Mouse (Mus musculus): ENCODE measurements around the gene Gm13276.
"Not testable (repeated sequence)": the region's sequence is repeated elsewhere in the genome, so short reads cannot be mapped to it uniquely, and the experiment has no call there.

The Gm13276 gene

GRCm38 (mm10) chr4:88785409-88785808, at the start of gene Gm13276:
Gene Gm13276 (plus strand): TSS chr4:88785709.
- in situ Hi-C loops (cut with MboI; ENCODE audit: low sequenced_read_pairs) = not testable (repeated sequence)

- in situ Hi-C loops (cut with MboI; ENCODE audit: low sequenced_read_pairs) = no loop called here
Observed at GRCm38 (mm10) chr4:88738480-88738879, 47.0 kb upstream of the Gm13276 start.

- in situ Hi-C loops (cut with MboI; ENCODE audit: low sequenced_read_pairs) = no loop called here
Observed at GRCm38 (mm10) chr4:88739036-88739435, 46.5 kb upstream of the Gm13276 start.

GRCm38 (mm10) chr4:88741426-88741825, 44.1 kb upstream of the Gm13276 start:
- in situ Hi-C loops (cut with MboI; ENCODE audit: low sequenced_read_pairs) = no loop called here

- in situ Hi-C loops (cut with MboI; ENCODE audit: low sequenced_read_pairs) = no loop called here
Observed at GRCm38 (mm10) chr4:88742771-88743371, 42.6 kb upstream of the Gm13276 start.

- in situ Hi-C loops (cut with MboI; ENCODE audit: low sequenced_read_pairs) = no loop called here
Observed at GRCm38 (mm10) chr4:88744207-88744606, 41.3 kb upstream of the Gm13276 start.

GRCm38 (mm10) chr4:88749926-88750325, 35.6 kb upstream of the Gm13276 start:
- in situ Hi-C loops (cut with MboI; ENCODE audit: low sequenced_read_pairs) = no loop called here

- in situ Hi-C loops (cut with MboI; ENCODE audit: low sequenced_read_pairs) = not testable (repeated sequence)
Observed at GRCm38 (mm10) chr4:88754818-88755340, 30.6 kb upstream of the Gm13276 start, which contains the start of gene Gm13271. Gene Gm13271 (plus strand): TSS chr4:88754868.

GRCm38 (mm10) chr4:88756581-88757513, 28.7 kb upstream of the Gm13276 start:
- in situ Hi-C loops (cut with MboI; ENCODE audit: low sequenced_read_pairs) = not testable (repeated sequence)

- in situ Hi-C loops (cut with MboI; ENCODE audit: low sequenced_read_pairs) = not testable (repeated sequence)
Observed at GRCm38 (mm10) chr4:88757628-88758031, 27.9 kb upstream of the Gm13276 start.

- in situ Hi-C loops (cut with MboI; ENCODE audit: low sequenced_read_pairs) = not testable (repeated sequence)
Observed at GRCm38 (mm10) chr4:88758751-88759150, 26.8 kb upstream of the Gm13276 start.

- in situ Hi-C loops (cut with MboI; ENCODE audit: low sequenced_read_pairs) = not testable (repeated sequence)
Observed at GRCm38 (mm10) chr4:88759610-88760268, 25.8 kb upstream of the Gm13276 start, which contains the start of gene Gm13283. Gene Gm13283 (plus strand): TSS chr4:88760119.

- in situ Hi-C loops (cut with MboI; ENCODE audit: low sequenced_read_pairs) = not testable (repeated sequence)
Observed at GRCm38 (mm10) chr4:88760431-88760830, 25.1 kb upstream of the Gm13276 start.

- in situ Hi-C loops (cut with MboI; ENCODE audit: low sequenced_read_pairs) = not testable (repeated sequence)
Observed at GRCm38 (mm10) chr4:88761776-88762175, 23.7 kb upstream of the Gm13276 start.

GRCm38 (mm10) chr4:88762341-88762740, 23.2 kb upstream of the Gm13276 start:
- in situ Hi-C loops (cut with MboI; ENCODE audit: low sequenced_read_pairs) = not testable (repeated sequence)

GRCm38 (mm10) chr4:88763384-88764018, 22.0 kb upstream of the Gm13276 start:
- in situ Hi-C loops (cut with MboI; ENCODE audit: low sequenced_read_pairs) = not testable (repeated sequence)

- in situ Hi-C loops (cut with MboI; ENCODE audit: low sequenced_read_pairs) = not testable (repeated sequence)
Observed at GRCm38 (mm10) chr4:88773534-88773933, 12.0 kb upstream of the Gm13276 start, which contains the start of gene Gm13290. Gene Gm13290 (plus strand): TSS chr4:88773834.

GRCm38 (mm10) chr4:88776622-88777021, 8.9 kb upstream of the Gm13276 start, which contains the start of gene Gm13289:
Gene Gm13289 (plus strand): TSS chr4:88776922.
- in situ Hi-C loops (cut with MboI; ENCODE audit: low sequenced_read_pairs) = not testable (repeated sequence)

GRCm38 (mm10) chr4:88779550-88779949, 6.0 kb upstream of the Gm13276 start, which contains the start of gene Gm13272:
Gene Gm13272 (plus strand): TSS chr4:88779850.
- in situ Hi-C loops (cut with MboI; ENCODE audit: low sequenced_read_pairs) = not testable (repeated sequence)

GRCm38 (mm10) chr4:88780320-88780719, 5.2 kb upstream of the Gm13276 start:
- in situ Hi-C loops (cut with MboI; ENCODE audit: low sequenced_read_pairs) = not testable (repeated sequence)
